Mouse (Mus musculus) thymus, postnatal 4 days (tissue): ENCODE data around the gene Nacc1.
A peak's percentile ranks its signal among the peaks of the same experiment; 100 is the strongest.
"Not testable (repeated sequence)": the region's sequence is repeated elsewhere in the genome, so short reads cannot be mapped to it uniquely, and the experiment has no call there.

Source experiments
- DNase-seq: peaks from one replicate; pipeline ENCODE4 v3.0.0; 2021

Gene Nacc1

GRCm38 (mm10) chr8:84698288-84698687 lies 10.6 kb upstream of the Nacc1 start:
- DNase-seq: no peak

GRCm38 (mm10) chr8:84697166-84698130 lies 9.8 kb upstream of the Nacc1 start:
- DNase-seq: peak; percentile 86

- DNase-seq: no peak
Measured at GRCm38 (mm10) chr8:84695140-84695539, 7.5 kb upstream of the Nacc1 start.

- no peak for DNase-seq
Measured at GRCm38 (mm10) chr8:84693332-84693731, 5.7 kb upstream of the Nacc1 start.

- DNase-seq: peak; percentile 85
Measured at GRCm38 (mm10) chr8:84689091-84689915, 1.6 kb upstream of the Nacc1 start.

- peak; percentile 67 for DNase-seq
Measured at GRCm38 (mm10) chr8:84687003-84687704, 508 bp downstream of the Nacc1 start.

GRCm38 (mm10) chr8:84686191-84687002 lies 1.3 kb downstream of the Nacc1 start, which contains the start of gene Trmt1:
Gene Trmt1 (plus strand): TSS chr8:84686307.
- peak; percentile 64 for DNase-seq

GRCm38 (mm10) chr8:84684537-84684936 lies 3.1 kb downstream of the Nacc1 start:
- DNase-seq: no peak

- DNase-seq: no peak
Measured at GRCm38 (mm10) chr8:84682257-84682656, 5.4 kb downstream of the Nacc1 start.

- DNase-seq: no peak
Measured at GRCm38 (mm10) chr8:84681476-84681875, 6.2 kb downstream of the Nacc1 start.

- no peak for DNase-seq
Measured at GRCm38 (mm10) chr8:84677305-84677704, 10.4 kb downstream of the Nacc1 start.

- not testable (repeated sequence) for DNase-seq
Measured at GRCm38 (mm10) chr8:84670295-84671006, 17.2 kb downstream of the Nacc1 start.

- DNase-seq: no peak
Measured at GRCm38 (mm10) chr8:84668731-84669485, 18.8 kb downstream of the Nacc1 start.

- DNase-seq: no peak
Measured at GRCm38 (mm10) chr8:84668081-84668480, 19.6 kb downstream of the Nacc1 start.

- DNase-seq: no peak
Measured at GRCm38 (mm10) chr8:84665385-84665893, 22.2 kb downstream of the Nacc1 start.

GRCm38 (mm10) chr8:84664566-84665384 lies 22.9 kb downstream of the Nacc1 start:
- peak; percentile 80 for DNase-seq

GRCm38 (mm10) chr8:84663483-84664327 lies 24.0 kb downstream of the Nacc1 start:
- peak; percentile 89 for DNase-seq

- DNase-seq: peak; percentile 89
Measured at GRCm38 (mm10) chr8:84662581-84663065, 25.0 kb downstream of the Nacc1 start, which contains the start of gene Ier2. Gene Ier2 (minus strand): TSS chr8:84662852.
